Mouse (Mus musculus) stomach, postnatal 0 days (tissue): Measurements from ENCODE around the gene Esrp2.

Experiments
- CTCF ChIP-seq: IDR thresholded peaks from 2 replicates; pipeline ENCODE4 v1.5.1; 2016; ENCODE audit warnings: antibody characterized with exemption, low read depth, mild to moderate bottlenecking, moderate library complexity
- EP300 ChIP-seq: optimal IDR thresholded peaks from 2 replicates; pipeline ENCODE3; 2016; ENCODE audit warnings: antibody characterized with exemption

DNA sequence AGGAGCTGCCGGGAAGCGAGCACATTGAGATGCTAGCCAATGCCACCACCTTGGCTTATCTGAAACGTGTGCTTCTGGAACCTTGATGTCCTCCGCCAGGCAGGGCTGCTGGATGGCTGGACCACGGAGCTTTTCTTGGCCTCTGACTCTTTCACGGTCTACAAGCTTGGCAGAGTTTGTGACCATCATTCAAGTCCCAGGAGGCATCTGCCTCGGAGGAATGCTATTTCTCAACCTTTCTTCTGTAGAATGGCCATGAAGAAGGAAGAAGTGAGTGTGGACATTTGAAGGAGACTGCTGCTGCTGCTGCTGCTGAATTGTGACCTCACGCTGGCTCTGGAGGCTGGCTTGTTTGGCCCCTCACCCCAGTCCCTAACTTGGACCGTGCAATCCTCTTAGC is 26.5 kb upstream of the Esrp2 start:
- TF ChIP-seq CTCF = no peak
- no peak for TF ChIP-seq EP300
